In genomic region chr3:144992618-144993017, GRCm38 (mm10) we compare ENCODE assay signal across 27 mouse cellular contexts. TPM values are rescaled to one million over a fixed set of nuclear protein-coding genes. Genes with fewer than 3 reads are reported as not detected.
DNase-seq lines count a peak whose midpoint lies in the region; ATAC-seq and TF ChIP-seq lines count a peak whose summit lies in the region.
"Had no signal": no experiment of that assay in that cellular context is flagged by ENCODE, and none has a peak within 500 bp of the region (broad histone marks: within the 10 kb centered on the region; RNA-seq: fewer than 3 reads in every experiment).

No protein-coding gene starts in this region.

- no peaks in the 10 kb centered on the region for H3K36me3 ChIP-seq in intestine, embryonic 15.5 days
- H3K36me3 ChIP-seq in intestine, postnatal 0 days (ENCODE audit: control insufficient read depth, insufficient read depth): no peaks in the 10 kb centered on the region
- no peaks in the 10 kb centered on the region for H3K36me3 ChIP-seq in intestine, embryonic 16.5 days (ENCODE audit: control insufficient read depth, insufficient read depth, low read length)
- no peaks in the 10 kb centered on the region for H3K36me3 ChIP-seq in liver, postnatal 0 days (replicated peaks; ENCODE audit: insufficient read depth, low read length)
- H3K36me3 ChIP-seq: G1E had no signal

- no peak for TF ChIP-seq EP300 in liver, postnatal 0 days (IDR thresholded peaks at IDR 0.05; ENCODE audit: low read depth)

- ATAC-seq in intestine, embryonic 15.5 days: peak; percentile 71
- ATAC-seq in intestine, postnatal 0 days: no peak
- ATAC-seq in intestine, embryonic 16.5 days: peak; percentile 59; the same call in 1 of the 2 replicates
- ATAC-seq in liver, postnatal 0 days: no peak
- ATAC-seq: activated CD4-positive, CD25-positive, alpha-beta regulatory T cell, adult 4 months; CD4-positive, CD25-positive, alpha-beta regulatory T cell, adult 4 months had no signal

- no peak overlapping the region for H3K4me2 ChIP-seq in intestine, embryonic 15.5 days (replicated peaks)
- H3K4me2 ChIP-seq in intestine, postnatal 0 days (replicated peaks; ENCODE audit: low read depth): no peak overlapping the region
- H3K4me2 ChIP-seq in intestine, embryonic 16.5 days (ENCODE audit: low read depth, low read length): no peak overlapping the region
- no peak overlapping the region for H3K4me2 ChIP-seq in liver, postnatal 0 days (ENCODE audit: low read depth, low read length)

- H3K27me3 ChIP-seq in intestine, embryonic 15.5 days (replicated peaks): no peaks in the 10 kb centered on the region
- no peaks in the 10 kb centered on the region for H3K27me3 ChIP-seq in intestine, postnatal 0 days (replicated peaks; ENCODE audit: control insufficient read depth, insufficient read depth, low read length)
- no peaks in the 10 kb centered on the region for H3K27me3 ChIP-seq in intestine, embryonic 16.5 days (replicated peaks; ENCODE audit: control insufficient read depth, insufficient read depth, low read length)
- H3K27me3 ChIP-seq in liver, postnatal 0 days (ENCODE audit: insufficient read depth, low read length): no peaks in the 10 kb centered on the region
- H3K27me3 ChIP-seq: CH12.LX, Patski had no signal

- no peak overlapping the region for H3K9ac ChIP-seq in intestine, embryonic 15.5 days
- H3K9ac ChIP-seq in intestine, postnatal 0 days (ENCODE audit: low read depth, low read length): no peak overlapping the region
- no peak overlapping the region for H3K9ac ChIP-seq in intestine, embryonic 16.5 days (ENCODE audit: low read depth, low read length)
- H3K9ac ChIP-seq in liver, postnatal 0 days (replicated peaks): no peak overlapping the region

- no peaks in the 10 kb centered on the region for H3K4me1 ChIP-seq in intestine, embryonic 15.5 days (replicated peaks)
- H3K4me1 ChIP-seq in intestine, postnatal 0 days (replicated peaks; ENCODE audit: control insufficient read depth, insufficient read depth, low read length): peaks cover 4% of the 10 kb centered on the region
- peaks cover 4% of the 10 kb centered on the region; the same call in 1 of the 2 replicates for H3K4me1 ChIP-seq in intestine, embryonic 16.5 days (ENCODE audit: control insufficient read depth, insufficient read depth, low read length)
- H3K4me1 ChIP-seq in liver, postnatal 0 days (ENCODE audit: insufficient read depth): no peaks in the 10 kb centered on the region

- peak; percentile 25 for DNase-seq in 3T3-L1 (ENCODE audit: low read depth, low spot score)
- peak; percentile 50 for DNase-seq in Muller cell, postnatal 12 days (ENCODE audit: inconsistent ontology term)
- no peak for DNase-seq in testis, postnatal 10 days (ENCODE audit: low spot score)
- no peak for DNase-seq in liver, postnatal 0 days
- no peak for DNase-seq in adipocyte (ENCODE audit: low spot score)
- DNase-seq: adrenal gland, adult 2 months; adrenal gland, adult 8-10 months; adrenal gland, postnatal 10 days; adrenal gland, postnatal 14 days; adrenal gland, postnatal 25 days; adrenal gland, postnatal 36 days; B cell, adult 2 months; cerebellum, adult 11 months; cerebellum, adult 11-12 months; cerebellum, adult 18-20 months; cerebellum, adult 2 months; cerebellum, adult 8-10 months had no signal

- no peak overlapping the region for H3K4me3 ChIP-seq in intestine, embryonic 15.5 days (replicated peaks)
- no peak overlapping the region for H3K4me3 ChIP-seq in intestine, postnatal 0 days (ENCODE audit: low read depth, low read length)
- no peak overlapping the region for H3K4me3 ChIP-seq in intestine, embryonic 16.5 days (ENCODE audit: low read length)
- H3K4me3 ChIP-seq in liver, postnatal 0 days (ENCODE audit: low read depth, low read length): no peak overlapping the region

- no peaks in the 10 kb centered on the region for H3K9me3 ChIP-seq in intestine, embryonic 15.5 days
- no peaks in the 10 kb centered on the region for H3K9me3 ChIP-seq in intestine, postnatal 0 days (ENCODE audit: control insufficient read depth)
- no peaks in the 10 kb centered on the region for H3K9me3 ChIP-seq in intestine, embryonic 16.5 days (ENCODE audit: control insufficient read depth, low read length)
- no peaks in the 10 kb centered on the region for H3K9me3 ChIP-seq in liver, postnatal 0 days (ENCODE audit: low read length)
- H3K9me3 ChIP-seq: G1E had no signal

- H3K27ac ChIP-seq in intestine, embryonic 15.5 days: no peak overlapping the region
- no peak overlapping the region for H3K27ac ChIP-seq in intestine, postnatal 0 days (ENCODE audit: low read depth, low read length)
- no peak overlapping the region for H3K27ac ChIP-seq in intestine, embryonic 16.5 days (ENCODE audit: low read length)
- H3K27ac ChIP-seq in liver, postnatal 0 days (ENCODE audit: low read depth): no peak overlapping the region

- no peak for TF ChIP-seq CTCF in intestine, postnatal 0 days (IDR thresholded peaks at IDR 0.05; ENCODE audit: low read depth)
- TF ChIP-seq CTCF in liver, postnatal 0 days (IDR thresholded peaks at IDR 0.05; ENCODE audit: low read depth): no peak

RNA-seq across cellular contexts. Expression of gene Clca4a, which starts 17.8 kb away (rescaled TPM):
- polyA plus RNA-seq in intestine, embryonic 15.5 days (2015; fragmentation: Nextera tagmentation; extraction: Ambion mirVana): 0.06 TPM in 1 of 2 replicates, not detected in the other
- 0.94 and 1.8 TPM in 2 replicates for polyA plus RNA-seq in intestine, postnatal 0 days (2015; fragmentation: Nextera tagmentation; extraction: Ambion mirVana)
- polyA plus RNA-seq in intestine, embryonic 16.5 days (2015; fragmentation: Nextera tagmentation; extraction: Ambion mirVana): not detected in 2 replicates
- polyA plus RNA-seq in liver, postnatal 0 days (2015; fragmentation: Nextera tagmentation; extraction: Ambion mirVana): not detected in 2 replicates
- polyA plus RNA-seq: activated CD4-positive, CD25-positive, alpha-beta regulatory T cell, adult 4 months; adrenal gland, adult 2 months; brain, embryonic 14.5 days; CD4-positive, CD25-positive, alpha-beta regulatory T cell, adult 4 months; G1E had no signal

RNA-seq across cellular contexts. Expression of gene Clca1, which starts 40.0 kb away (rescaled TPM):
- 32.6 and 55.4 TPM in 2 replicates for polyA plus RNA-seq in intestine, embryonic 15.5 days (2015; fragmentation: Nextera tagmentation; extraction: Ambion mirVana)
- polyA plus RNA-seq in intestine, postnatal 0 days (2015; fragmentation: Nextera tagmentation; extraction: Ambion mirVana): 129 and 164 TPM in 2 replicates
- 115 and 130 TPM in 2 replicates for polyA plus RNA-seq in intestine, embryonic 16.5 days (2015; fragmentation: Nextera tagmentation; extraction: Ambion mirVana)
- polyA plus RNA-seq in liver, postnatal 0 days (2015; fragmentation: Nextera tagmentation; extraction: Ambion mirVana): not detected in 2 replicates
- polyA plus RNA-seq: activated CD4-positive, CD25-positive, alpha-beta regulatory T cell, adult 4 months; adrenal gland, adult 2 months; C2C12; CD4-positive, CD25-positive, alpha-beta regulatory T cell, adult 4 months; cerebellum, adult 2 months; G1E; Patski had no signal

Comparison
In these comparisons a context has a peak if more than half of its experiments do, and no peak if none do; other contexts are left out.
1. ATAC-seq: peak in intestine, embryonic 15.5 days (single experiment) and intestine, embryonic 16.5 days (single experiment); none in intestine, postnatal 0 days (single experiment) and liver, postnatal 0 days (single experiment).
2. DNase-seq: peak in 3T3-L1 (single experiment) and Muller cell, postnatal 12 days (single experiment); none in testis, postnatal 10 days (single experiment), liver, postnatal 0 days (single experiment) and adipocyte (single experiment).
3. RNA of gene Clca1, which starts 40.0 kb away (polyA plus RNA-seq): 129 to 164 TPM in intestine, postnatal 0 days, 115 to 130 TPM in intestine, embryonic 16.5 days and 32.6 to 55.4 TPM in intestine, embryonic 15.5 days; not detected in liver, postnatal 0 days; every median in the first group is over 10 times any median in the second.